Mouse (Mus musculus) cerebellum, adult 11 months (tissue): Measurements from ENCODE around the gene Olfr502.
"Not testable (repeated sequence)": the region's sequence is repeated elsewhere in the genome, so short reads cannot be mapped to it uniquely, and the experiment has no call there.

Source experiments
- DNase-seq: peaks from one replicate; pipeline ENCODE4 v3.0.0; 2022

Gene Olfr502

DNA sequence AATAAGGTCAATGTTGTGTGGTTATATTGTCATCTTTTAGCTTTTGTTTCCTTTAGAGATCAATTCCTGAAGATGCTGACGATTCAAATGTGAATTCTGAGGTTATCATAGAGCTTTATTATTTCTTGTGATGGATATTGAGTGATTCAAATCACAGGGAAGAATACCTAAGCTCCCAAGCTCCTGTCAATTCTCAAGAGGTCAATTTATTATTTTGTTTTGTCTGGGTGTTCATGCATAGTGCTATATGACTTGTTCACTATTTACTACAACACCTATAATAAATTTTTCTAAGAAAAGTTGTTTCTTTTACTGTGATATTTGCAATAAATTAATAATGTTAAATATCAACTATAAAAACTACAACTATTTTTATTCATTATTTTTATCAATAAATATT is at the start of gene Olfr502:
TSS of gene Olfr502 (minus strand) at position 101 of the 400 bp plus-strand sequence.
- DNase-seq: no peak

DNA sequence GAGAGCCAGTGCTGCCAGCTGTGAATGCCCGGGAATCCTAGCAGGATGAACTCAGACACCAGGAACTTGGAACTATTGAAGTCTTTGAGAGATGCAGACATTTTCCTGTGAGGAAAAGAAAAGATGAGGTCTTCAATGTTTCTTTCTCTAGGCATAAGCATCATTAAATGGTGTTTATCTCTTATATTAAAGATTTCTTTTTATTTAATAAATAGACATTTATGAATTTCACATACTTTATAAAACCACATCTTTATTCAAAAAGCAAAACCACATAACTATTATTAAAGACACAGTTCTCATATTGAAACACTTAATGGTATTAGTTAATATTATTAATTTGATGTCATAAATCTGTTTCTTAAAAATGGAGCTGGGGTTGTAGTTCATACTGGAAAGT is 40.8 kb upstream of the Olfr502 start, which contains the start of gene Olfr504:
TSS of gene Olfr504 (minus strand) at position 101 of the 400 bp plus-strand sequence.
- no peak for DNase-seq

DNA sequence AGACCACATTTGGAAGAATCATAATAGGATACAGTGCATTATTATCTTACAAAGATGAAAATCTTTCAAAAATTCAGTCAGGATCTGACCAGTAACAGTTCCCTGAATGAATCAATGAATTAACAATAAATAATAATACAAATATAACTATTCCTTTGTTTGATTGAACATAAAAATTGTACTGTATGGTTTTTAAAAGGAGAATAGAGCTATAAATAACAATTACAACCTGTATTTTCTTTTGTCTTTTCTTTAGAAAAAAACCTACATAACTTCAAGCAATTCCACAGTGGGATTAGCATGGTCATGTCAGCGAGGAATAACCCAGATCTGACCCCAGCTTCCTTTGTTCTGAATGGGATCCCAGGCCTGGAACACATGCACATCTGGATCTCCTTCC is 19.4 kb upstream of the Olfr502 start, which contains the start of gene Olfr503:
TSS of gene Olfr503 (plus strand) at position 301 of the 400 bp plus-strand sequence.
- not testable (repeated sequence) for DNase-seq

DNA sequence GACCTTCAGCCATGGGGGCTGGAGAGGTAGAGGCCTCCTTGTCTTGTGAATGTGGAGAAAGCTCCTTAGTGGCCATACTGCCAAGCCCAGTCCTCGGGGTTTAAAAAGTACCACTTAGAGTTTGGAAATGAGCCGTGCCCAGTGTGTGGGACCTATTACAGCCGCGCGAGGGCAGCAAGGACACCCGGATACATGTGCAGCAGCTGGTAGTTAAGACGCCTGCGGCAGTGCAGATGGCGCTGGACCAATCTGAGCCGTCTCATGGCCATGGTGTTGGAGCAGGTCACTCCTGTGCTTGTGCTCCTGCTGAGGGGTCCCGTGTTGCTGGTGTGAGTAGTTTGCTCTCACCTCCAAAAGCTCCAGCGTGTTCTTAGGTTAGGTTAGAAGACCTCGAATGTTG is 17.6 kb upstream of the Olfr502 start:
- no peak for DNase-seq
